ENCODE assay signal across 28 mouse cellular contexts in genomic region chr7:67626671-67627070, GRCm38 (mm10).
"Had no signal": no experiment of that assay in that cellular context is flagged by ENCODE, and none has a peak within 500 bp of the region (broad histone marks: within the 10 kb centered on the region; RNA-seq: fewer than 3 reads in every experiment).

No protein-coding gene starts in this region.

- H3K36me3 ChIP-seq: liver, embryonic 13.5 days; liver, embryonic 15.5 days; lung, embryonic 15.5 days; midbrain, embryonic 10.5 days; midbrain, embryonic 12.5 days; midbrain, embryonic 15.5 days had no signal

- H3K27ac ChIP-seq: limb, embryonic 10.5 days; limb, embryonic 12.5 days; limb, embryonic 13.5 days; limb, embryonic 15.5 days; liver, embryonic 12.5 days; liver, embryonic 13.5 days; liver, embryonic 14.5 days; liver, embryonic 15.5 days; lung, embryonic 15.5 days; macrophage; midbrain, embryonic 10.5 days; midbrain, embryonic 12.5 days; midbrain, embryonic 13.5 days; midbrain, embryonic 15.5 days; neural tube, embryonic 12.5 days had no signal

- H3K4me3 ChIP-seq: limb, embryonic 10.5 days; limb, embryonic 12.5 days; limb, embryonic 13.5 days; limb, embryonic 15.5 days; liver, embryonic 12.5 days; liver, embryonic 13.5 days; liver, embryonic 15.5 days; lung, embryonic 15.5 days; megakaryocyte, embryonic 14.5 days; midbrain, embryonic 10.5 days; midbrain, embryonic 12.5 days; midbrain, embryonic 13.5 days; midbrain, embryonic 15.5 days; myocyte; neural tube, embryonic 12.5 days had no signal

- H3K9me3 ChIP-seq: limb, embryonic 10.5 days; limb, embryonic 12.5 days; limb, embryonic 13.5 days; limb, embryonic 15.5 days; liver, embryonic 12.5 days; liver, embryonic 13.5 days; liver, embryonic 15.5 days; lung, embryonic 15.5 days; megakaryocyte, embryonic 14.5 days; midbrain, embryonic 10.5 days; midbrain, embryonic 12.5 days; midbrain, embryonic 13.5 days; midbrain, embryonic 15.5 days; neural tube, embryonic 12.5 days had no signal

- H3K27me3 ChIP-seq: limb, embryonic 12.5 days; limb, embryonic 13.5 days; limb, embryonic 15.5 days; liver, embryonic 12.5 days; liver, embryonic 13.5 days; liver, embryonic 15.5 days; lung, embryonic 15.5 days; megakaryocyte, embryonic 14.5 days; midbrain, embryonic 12.5 days; midbrain, embryonic 13.5 days; midbrain, embryonic 15.5 days; neural tube, embryonic 12.5 days had no signal

- H3K9ac ChIP-seq: limb, embryonic 12.5 days; limb, embryonic 13.5 days; limb, embryonic 15.5 days; liver, embryonic 12.5 days; liver, embryonic 13.5 days; liver, embryonic 14.5 days; liver, embryonic 15.5 days; liver, postnatal 0 days; lung, embryonic 14.5 days; lung, embryonic 15.5 days; midbrain, embryonic 12.5 days; midbrain, embryonic 13.5 days; midbrain, embryonic 15.5 days; neural tube, embryonic 12.5 days had no signal

- H3K4me1 ChIP-seq: liver, embryonic 12.5 days; liver, embryonic 13.5 days; liver, embryonic 15.5 days; lung, embryonic 15.5 days; midbrain, embryonic 10.5 days; midbrain, embryonic 12.5 days; midbrain, embryonic 13.5 days; midbrain, embryonic 15.5 days; neural tube, embryonic 12.5 days had no signal

- DNase-seq: left cerebral cortex, postnatal 4 days; liver; liver, embryonic 13.5 days; liver, postnatal 0 days; lung, adult 18-20 months; lung, adult 2 months; lung, embryonic 14.5 days; lung, postnatal 10 days; lung, postnatal 14 days; lung, postnatal 36 days; lung, postnatal 4 days; midbrain, embryonic 14.5 days had no signal
